Mouse (Mus musculus) E14TG2a.4 (cell line): ENCODE results near the gene Gm29735.
"Not testable (repeated sequence)": the region's sequence is repeated elsewhere in the genome, so short reads cannot be mapped to it uniquely, and the experiment has no call there.

Source experiments
- H3K27me3 ChIP-seq: 2 replicates; pipeline ENCODE4 v1.6.1; 2014; ENCODE audit warnings: low read length, control low read depth; ENCODE audit not compliant: insufficient read depth
- H3K36me3 ChIP-seq: 2 replicates; pipeline ENCODE4 v1.6.1; 2014; ENCODE audit warnings: low read length, control low read depth; ENCODE audit not compliant: insufficient read depth
- H3K4me1 ChIP-seq: replicated peaks from 2 replicates; pipeline ENCODE4 v1.6.1; 2014; ENCODE audit warnings: low read depth, low read length, control low read depth
- H3K4me3 ChIP-seq: replicated peaks from 2 replicates; pipeline ENCODE4 v1.5.1; 2014; ENCODE audit warnings: mild to moderate bottlenecking, low read length
- H3K9me3 ChIP-seq: 2 replicates; pipeline ENCODE4 v1.6.1; 2014; ENCODE audit warnings: low read length, control low read depth
- CTCF ChIP-seq: conservative IDR thresholded peaks from 2 replicates; pipeline ENCODE4 v1.5.1; 2014; ENCODE audit warnings: low read length
- NANOG ChIP-seq: IDR thresholded peaks from 2 replicates; pipeline ENCODE4 v1.6.1; 2014; ENCODE audit warnings: borderline replicate concordance, low read length, mixed read lengths
- POU5F1 ChIP-seq: IDR thresholded peaks from 2 replicates; pipeline ENCODE4 v1.6.1; 2014; ENCODE audit warnings: low read length, borderline replicate concordance

Gm29735 gene

DNA sequence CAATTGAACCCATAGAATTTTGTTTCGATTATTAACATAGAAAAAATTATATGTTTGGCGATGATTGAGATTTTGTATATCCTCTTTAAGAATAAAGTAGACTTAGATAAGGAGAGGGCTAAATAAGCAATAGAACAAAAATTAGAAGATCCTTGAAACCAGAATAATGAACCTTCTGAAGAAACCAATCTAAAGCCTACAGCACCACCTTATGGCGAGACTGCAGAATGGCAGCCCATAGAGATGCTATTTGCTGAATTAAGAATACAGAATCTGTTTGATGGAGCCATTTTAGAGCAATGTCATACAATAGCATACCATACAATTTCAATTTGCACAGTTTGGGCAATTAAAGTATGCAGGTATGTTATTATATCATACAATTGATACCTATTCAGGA, 12.9 kb upstream of the Gm29735 start:
- TF ChIP-seq CTCF (peak; percentile 90), POU5F1 (no peak), NANOG (no peak)
- Histone ChIP-seq H3K36me3 (no peaks in the 10 kb centered on the region), H3K4me1 (no peaks in the 10 kb centered on the region; the same call in 1 of the 2 replicates)

DNA sequence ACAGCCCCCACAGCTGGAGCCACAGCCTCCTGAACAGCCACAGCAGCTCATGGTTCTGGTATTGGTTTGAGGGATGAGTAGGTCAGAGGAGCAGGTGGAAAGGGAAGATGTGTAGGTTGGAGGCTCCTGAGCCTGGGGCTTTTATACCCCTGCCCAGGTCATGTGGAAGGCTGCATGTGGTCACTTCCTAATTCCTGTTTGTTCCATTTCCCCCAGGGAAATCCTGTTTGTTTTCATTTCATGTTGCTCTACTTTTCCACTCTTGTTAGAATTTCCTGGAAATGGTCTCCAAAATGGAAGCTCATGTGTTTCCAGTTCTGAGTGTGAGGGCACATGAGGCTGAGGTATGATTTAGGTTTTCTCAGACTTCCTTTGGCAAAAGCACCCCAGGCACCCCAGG, 8.7 kb upstream of the Gm29735 start, which contains the start of gene Gm4553:
Gene Gm4553 (minus strand): TSS at position 101 of the 400 bp plus-strand sequence.
- H3K27me3 ChIP-seq, H3K4me1 ChIP-seq, H3K4me3 ChIP-seq, H3K36me3 ChIP-seq, H3K9me3 ChIP-seq: not testable (repeated sequence)

More for the DNA sequence above, 12.9 kb upstream of the Gm29735 start:
- Histone ChIP-seq H3K9me3 (no peaks in the 10 kb centered on the region), H3K4me3 (no peak overlapping the region), H3K27me3 (peaks cover 4% of the 10 kb centered on the region; the same call in 1 of the 2 replicates)

DNA sequence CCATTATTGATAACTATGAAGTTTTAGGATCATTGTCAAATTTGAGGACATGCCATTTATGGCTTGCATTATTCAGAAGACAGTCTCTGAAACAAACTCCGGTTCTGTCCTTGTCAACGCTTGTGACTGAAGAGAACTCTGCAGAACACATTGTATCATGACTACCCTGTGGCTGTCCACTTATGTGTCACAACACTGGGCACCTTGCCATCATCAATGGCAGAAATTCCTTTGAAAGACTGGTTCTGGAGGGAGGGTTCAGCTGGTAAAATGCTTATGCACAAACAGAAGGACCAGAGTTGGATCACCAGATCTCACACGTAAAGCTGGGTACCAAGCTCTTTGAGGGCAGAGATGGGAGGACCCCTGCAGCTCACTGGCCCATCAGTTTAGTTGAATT, 2.5 kb upstream of the Gm29735 start:
- no peaks in the 10 kb centered on the region for H3K27me3 ChIP-seq
- H3K36me3 ChIP-seq: no peaks in the 10 kb centered on the region
- H3K4me1 ChIP-seq: no peaks in the 10 kb centered on the region
- no peak for TF ChIP-seq POU5F1
- no peaks in the 10 kb centered on the region for H3K9me3 ChIP-seq
- H3K4me3 ChIP-seq: no peak overlapping the region

DNA sequence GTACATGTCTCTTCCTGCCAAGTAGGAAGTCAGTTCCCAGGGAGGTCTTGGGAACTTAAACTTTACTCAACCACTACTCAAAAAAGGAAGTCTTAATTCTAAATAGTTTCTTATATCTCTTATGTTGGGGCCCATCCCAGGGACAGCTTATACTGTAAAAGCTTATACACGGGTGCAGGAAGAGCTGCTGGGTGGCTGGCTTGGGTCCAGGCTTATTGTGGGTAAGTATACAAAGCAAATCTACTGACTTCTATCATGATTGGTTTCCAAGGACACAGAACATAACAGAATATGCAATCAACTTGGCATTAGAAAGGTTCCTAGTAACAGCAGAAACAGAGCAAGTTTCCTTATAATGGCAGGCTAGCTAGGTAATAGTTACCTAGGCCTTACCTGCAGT, 1.6 kb downstream of the Gm29735 start:
- Histone ChIP-seq H3K4me1 (no peaks in the 10 kb centered on the region), H3K9me3 (no peaks in the 10 kb centered on the region), H3K4me3 (no peak overlapping the region), H3K36me3 (no peaks in the 10 kb centered on the region), H3K27me3 (0 out of 2 replicates have a peak, but pooled peaks cover 5% of the 10 kb centered on the region)
- TF ChIP-seq POU5F1 (no peak), CTCF (no peak), NANOG (no peak)

DNA sequence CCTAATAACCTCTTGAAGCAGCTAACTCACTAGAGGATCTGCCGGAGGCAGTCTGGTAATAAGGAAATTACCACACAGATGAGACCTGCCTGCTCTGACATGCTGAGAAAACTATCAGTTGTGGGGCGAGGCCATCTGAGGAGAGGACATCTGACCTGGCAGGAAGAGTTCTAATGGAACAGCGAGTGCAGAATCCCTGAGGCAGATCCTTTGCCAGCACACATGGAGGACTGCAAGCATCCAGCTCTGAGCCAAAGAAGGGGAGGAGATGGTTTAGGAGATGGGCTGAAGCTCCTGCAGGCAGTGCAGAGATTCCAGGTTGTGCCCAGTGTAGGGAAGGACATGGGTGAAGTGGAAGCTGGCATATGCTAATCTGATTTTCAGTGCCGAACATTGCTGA, 4.7 kb downstream of the Gm29735 start:
- H3K9me3 ChIP-seq: no peaks in the 10 kb centered on the region
- no peak overlapping the region for H3K4me3 ChIP-seq
- 0 out of 2 replicates have a peak, but pooled peaks cover 5% of the 10 kb centered on the region for H3K27me3 ChIP-seq
- TF ChIP-seq POU5F1 (no peak), CTCF (no peak), NANOG (no peak)
- no peaks in the 10 kb centered on the region for H3K4me1 ChIP-seq
- no peaks in the 10 kb centered on the region for H3K36me3 ChIP-seq

DNA sequence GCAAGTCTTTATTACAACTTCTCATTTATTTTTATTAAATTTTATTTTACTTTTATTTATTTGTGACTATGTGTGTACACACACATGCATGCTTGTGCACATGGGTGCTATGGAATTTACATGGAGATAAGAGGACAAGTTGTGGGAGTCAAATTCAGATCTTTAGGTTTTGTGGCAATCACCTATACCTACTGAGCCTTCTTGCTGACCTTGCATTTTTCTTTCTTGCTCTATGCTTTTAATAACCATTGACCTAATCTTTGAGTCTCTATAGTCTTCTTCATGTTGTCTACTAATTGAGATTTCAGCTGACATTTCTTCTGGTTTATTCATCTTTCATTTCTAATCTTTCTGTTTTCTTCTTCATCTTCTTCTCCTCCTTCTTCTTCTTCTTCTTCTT, 8.3 kb downstream of the Gm29735 start:
- Histone ChIP-seq H3K4me3 (no peak overlapping the region), H3K4me1 (no peaks in the 10 kb centered on the region), H3K9me3 (no peaks in the 10 kb centered on the region), H3K36me3 (no peaks in the 10 kb centered on the region), H3K27me3 (peaks cover 17% of the 10 kb centered on the region)
- no peak for TF ChIP-seq POU5F1
- TF ChIP-seq CTCF: no peak
- TF ChIP-seq NANOG: no peak

DNA sequence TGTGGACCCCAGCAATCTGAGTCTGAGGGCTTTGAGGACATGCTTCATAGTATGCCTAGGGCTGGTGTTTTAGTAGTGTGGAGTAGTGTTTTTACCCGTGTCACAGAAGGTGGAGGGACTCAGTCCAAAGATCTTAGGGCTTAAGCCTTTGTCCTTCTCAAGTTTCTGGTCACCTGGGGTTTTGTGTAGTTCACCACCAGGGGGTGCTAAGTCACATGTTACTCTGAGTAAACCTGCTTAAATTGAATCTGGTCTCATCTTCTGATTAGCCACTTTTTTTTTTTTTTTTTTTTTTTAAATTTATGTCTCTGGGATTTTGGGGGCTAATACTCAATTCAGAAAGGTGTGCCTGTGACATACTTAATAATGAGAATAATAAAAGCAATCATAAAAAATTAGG, 10.9 kb downstream of the Gm29735 start:
- peaks cover 11% of the 10 kb centered on the region for H3K9me3 ChIP-seq
- no peaks in the 10 kb centered on the region for H3K36me3 ChIP-seq
- TF ChIP-seq CTCF (peak; percentile 28; the same call in 1 of the 2 replicates), NANOG (no peak)
- no peaks in the 10 kb centered on the region for H3K4me1 ChIP-seq
- no peak overlapping the region for H3K4me3 ChIP-seq
- peaks cover 15% of the 10 kb centered on the region for H3K27me3 ChIP-seq

DNA sequence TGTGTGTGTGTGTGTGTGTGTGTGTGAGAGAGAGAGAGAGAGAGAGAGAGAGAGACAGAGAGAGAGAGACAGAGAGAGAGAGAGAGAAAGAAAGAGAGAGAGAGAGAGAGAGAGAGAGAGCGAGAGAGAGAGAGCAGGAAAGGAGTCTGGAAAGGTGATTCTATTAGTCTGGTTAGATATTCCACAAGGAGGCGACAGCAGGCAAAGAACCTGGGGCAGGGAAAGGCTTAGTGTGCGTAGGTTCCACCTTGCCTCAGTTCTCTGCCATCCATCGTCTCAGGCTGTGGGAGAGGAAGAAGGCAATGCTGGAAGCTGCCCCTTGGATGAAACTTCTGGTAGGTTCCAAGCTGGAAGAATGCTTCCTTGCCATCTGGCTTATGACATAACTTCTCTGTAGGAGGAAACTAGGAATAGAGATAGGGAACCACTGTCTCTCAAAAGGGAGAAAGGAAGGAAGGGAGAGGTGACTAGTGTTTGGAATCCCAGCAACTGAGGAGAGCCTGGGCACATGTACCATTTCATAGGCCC, 11.4 kb downstream of the Gm29735 start:
- Histone ChIP-seq H3K4me3 (no peak overlapping the region), H3K4me1 (no peaks in the 10 kb centered on the region), H3K36me3 (no peaks in the 10 kb centered on the region), H3K9me3 (peaks cover 16% of the 10 kb centered on the region), H3K27me3 (peaks cover 15% of the 10 kb centered on the region)
- TF ChIP-seq POU5F1 (no peak), NANOG (no peak), CTCF (no peak)

DNA sequence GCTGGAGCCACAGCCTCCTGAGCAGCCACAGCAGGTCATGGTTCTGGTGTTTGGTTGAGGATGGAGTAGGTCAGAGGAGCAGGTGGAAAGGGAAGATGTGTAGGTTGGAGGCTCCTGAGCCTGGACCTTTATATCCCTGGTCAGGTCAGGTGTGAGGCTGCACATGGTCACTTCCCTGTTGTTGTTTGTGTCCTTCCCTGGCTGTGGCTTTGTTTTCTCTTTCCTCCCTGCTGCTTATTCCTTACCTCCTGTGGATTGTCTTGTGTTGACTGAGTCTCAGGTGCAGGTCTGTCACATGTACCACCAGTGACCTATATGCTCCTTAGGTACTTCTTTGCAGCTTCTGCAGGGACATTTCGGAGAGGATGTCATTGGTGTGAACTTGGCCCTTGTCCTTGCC, 12.4 kb downstream of the Gm29735 start, which contains the start of gene Gm45337:
Gene Gm45337 (minus strand): TSS at position 101 of the 400 bp plus-strand sequence.
- Histone ChIP-seq H3K27me3 (peaks cover 15% of the 10 kb centered on the region), H3K4me1 (no peaks in the 10 kb centered on the region), H3K36me3 (no peaks in the 10 kb centered on the region), H3K9me3 (peaks cover 24% of the 10 kb centered on the region), H3K4me3 (no peak within 1 kb of the TSS)
- TF ChIP-seq CTCF: no peak
- no peak for TF ChIP-seq POU5F1
- TF ChIP-seq NANOG: no peak

DNA sequence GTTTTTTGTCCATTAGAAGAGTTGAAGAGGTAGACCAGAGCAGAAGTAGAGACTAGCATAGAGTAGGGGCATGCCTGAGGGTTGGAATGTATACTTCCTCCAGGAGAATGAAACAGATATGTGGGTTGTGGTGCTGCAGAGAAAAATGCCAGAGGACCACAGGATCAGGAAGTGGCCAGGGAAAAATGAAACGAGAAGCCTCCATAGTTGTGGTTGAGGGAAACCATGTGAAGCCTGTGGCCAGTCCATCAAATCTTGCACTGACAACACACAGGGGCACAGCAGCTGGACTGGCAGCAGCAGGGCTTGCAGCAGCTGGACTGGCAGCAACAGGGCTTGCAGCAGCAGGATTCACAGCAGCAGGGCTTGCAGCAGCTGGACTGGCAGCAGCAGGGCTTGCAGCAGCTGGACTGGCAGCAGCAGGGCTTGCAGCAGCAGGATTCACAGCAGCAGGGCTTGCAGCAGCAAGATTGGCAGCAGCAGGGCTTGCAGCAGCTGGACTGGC, 13.4 kb downstream of the Gm29735 start:
- H3K4me3 ChIP-seq, H3K36me3 ChIP-seq, H3K4me1 ChIP-seq: not testable (repeated sequence)
- H3K9me3 ChIP-seq: peaks cover 26% of the 10 kb centered on the region
- peaks cover 15% of the 10 kb centered on the region for H3K27me3 ChIP-seq
